Mouse (Mus musculus) monocyte, adult 5-6 weeks (primary cell): Measurements from ENCODE around the gene Fgf16. TPM values are rescaled to one million over a fixed set of nuclear protein-coding genes. Genes with fewer than 3 reads are reported as not detected.

Experiments
- total RNA-seq: library from RNA; stranded (forward); fragments of 200-1000, 200-491, 200-594 nt; gene quantifications from 3 replicates; pipeline ENCODE4 v1.2.3, GENCODE M21; 2017

The Fgf16 gene
- total RNA-seq, 1 experiment from 2014 or later: not detected

Other genes with a start within 250 kb of the Fgf16 start
- 260 to 491 TPM (median 321 TPM) in 3 replicates for gene Atrx, start 165.1 kb downstream of the Fgf16 start, total RNA-seq
- gene Magt1, start 247.6 kb downstream of the Fgf16 start, total RNA-seq: 86.2 to 91.2 TPM (median 91.0 TPM) in 3 replicates